Mouse (Mus musculus): ENCODE data around the gene Serpine1.
"Not testable (repeated sequence)": the region's sequence is repeated elsewhere in the genome, so short reads cannot be mapped to it uniquely, and the experiment has no call there.

DNA sequence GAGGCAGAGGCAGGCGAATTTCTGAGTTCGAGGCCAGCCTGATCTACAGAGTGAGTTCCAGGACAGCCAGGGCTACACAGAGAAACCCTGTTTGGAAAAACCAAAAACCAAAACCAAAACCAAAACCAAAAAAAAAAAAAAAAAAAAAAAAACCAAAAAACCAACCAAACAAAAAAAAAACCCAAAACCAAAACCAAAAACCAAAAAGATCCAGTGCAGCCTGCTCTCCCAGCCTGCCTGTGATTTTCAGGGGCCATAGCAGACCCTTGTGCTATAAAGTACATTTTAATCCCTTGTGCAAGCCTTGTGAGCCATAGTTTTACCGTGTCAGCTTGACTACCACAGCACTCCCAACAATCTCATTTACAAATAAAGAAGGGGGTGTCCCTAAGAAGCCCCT, 45.9 kb upstream of the Serpine1 start:
- TF ChIP-seq CTCF (IDR thresholded peaks at IDR 0.05; ENCODE audit: insufficient read depth, low read length); POLR2A (IDR thresholded peaks at IDR 0.05; ENCODE audit: borderline replicate concordance, extremely low read depth, low read depth, low read length): not testable (repeated sequence)
